Mouse (Mus musculus) heart, adult 9 months (tissue): ENCODE results near the gene Idh3g.

Source experiments
- DNase-seq, 2 experiments: peaks; one replicate each; pipeline ENCODE4 v3.0.0; 2022; ENCODE audit warnings: low spot score in 2 of 2

The Idh3g gene

GRCm38 (mm10) chrX:73786364-73787224 is at the start of gene Idh3g, which contains the start of gene Ssr4:
Idh3g (minus strand) TSS chrX:73786897.
Ssr4 (plus strand) TSS chrX:73787028.
- DNase-seq = peak; percentile 94 to 95

GRCm38 (mm10) chrX:73835731-73836130 is 49.0 kb upstream of the Idh3g start:
- DNase-seq = no peak

- peak; percentile 6 to 49 for DNase-seq
Observed at GRCm38 (mm10) chrX:73824185-73825151, 37.8 kb upstream of the Idh3g start, which contains the start of gene Pdzd4. Pdzd4 (minus strand) TSS chrX:73824969.

- no peak for DNase-seq
Observed at GRCm38 (mm10) chrX:73823747-73824146, 37.0 kb upstream of the Idh3g start.

- no peak for DNase-seq
Observed at GRCm38 (mm10) chrX:73816596-73817314, 30.1 kb upstream of the Idh3g start.

- no peak for DNase-seq
Observed at GRCm38 (mm10) chrX:73815072-73815471, 28.4 kb upstream of the Idh3g start.

- no peak for DNase-seq
Observed at GRCm38 (mm10) chrX:73805814-73806213, 19.1 kb upstream of the Idh3g start.

- DNase-seq = peak; percentile 35 to 67
Observed at GRCm38 (mm10) chrX:73798502-73798901, 11.8 kb upstream of the Idh3g start.

- no peak for DNase-seq
Observed at GRCm38 (mm10) chrX:73797511-73797910, 10.8 kb upstream of the Idh3g start.

- no peak for DNase-seq
Observed at GRCm38 (mm10) chrX:73793505-73793904, 6.8 kb upstream of the Idh3g start.

GRCm38 (mm10) chrX:73793039-73793438 is 6.3 kb upstream of the Idh3g start:
- no peak for DNase-seq

- DNase-seq = no peak
Observed at GRCm38 (mm10) chrX:73788501-73788900, 1.8 kb upstream of the Idh3g start.

- no peak for DNase-seq
Observed at GRCm38 (mm10) chrX:73787225-73787558, 495 bp upstream of the Idh3g start.

GRCm38 (mm10) chrX:73785666-73786065 is 1.0 kb downstream of the Idh3g start:
- DNase-seq = peak in 1 of 2 experiments; percentile 7

- DNase-seq = no peak
Observed at GRCm38 (mm10) chrX:73782227-73782626, 4.5 kb downstream of the Idh3g start.

GRCm38 (mm10) chrX:73774802-73775483 is 11.8 kb downstream of the Idh3g start:
- peak; percentile 34 to 39 for DNase-seq

- peak; percentile 44 to 51 for DNase-seq
Observed at GRCm38 (mm10) chrX:73774168-73774760, 12.4 kb downstream of the Idh3g start, which contains the start of gene Srpk3. Srpk3 (plus strand) TSS chrX:73774405.

- DNase-seq = no peak
Observed at GRCm38 (mm10) chrX:73767267-73767666, 19.4 kb downstream of the Idh3g start.

GRCm38 (mm10) chrX:73765311-73765710 is 21.4 kb downstream of the Idh3g start:
- DNase-seq = peak; percentile 56 to 62

- DNase-seq = no peak
Observed at GRCm38 (mm10) chrX:73758611-73759290, 27.9 kb downstream of the Idh3g start.
